19 mouse cellular contexts compared by ENCODE assay signal in the genomic region with DNA sequence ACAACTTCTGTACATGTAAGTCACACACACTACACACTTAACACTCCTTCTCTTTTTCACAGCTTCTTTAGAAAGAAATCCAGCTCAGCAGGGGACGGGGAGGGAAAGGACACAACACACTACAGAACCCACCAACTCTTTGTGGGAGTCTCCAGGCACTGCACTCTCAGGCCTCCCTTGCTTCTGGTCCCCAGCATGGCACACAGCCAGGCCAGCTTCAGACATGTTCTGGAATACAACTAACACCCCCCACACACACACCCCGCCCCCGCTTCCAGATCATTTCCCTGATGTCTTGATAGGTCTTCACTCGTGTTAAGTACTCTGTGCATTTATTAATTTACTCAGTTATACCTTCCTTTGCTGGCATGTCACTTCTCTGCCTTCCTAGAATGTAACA.
"Had no signal": no experiment of that assay in that cellular context is flagged by ENCODE, and none has a peak within 500 bp of the region (broad histone marks: within the 10 kb centered on the region; RNA-seq: fewer than 3 reads in every experiment).

No protein-coding gene starts in this region.

- DNase-seq: kidney, adult 2 months; layer of hippocampus, postnatal 36 days; liver; lung, adult 18-20 months; retina, postnatal 1 day; thymus, adult 18-20 months; thymus, postnatal 36 days had no signal

- H3K4me3 ChIP-seq: intestine, embryonic 15.5 days; kidney, embryonic 15.5 days; limb, embryonic 10.5 days; limb, embryonic 13.5 days; liver, embryonic 12.5 days; liver, embryonic 15.5 days; midbrain, embryonic 12.5 days; midbrain, embryonic 15.5 days; myocyte; neural tube, embryonic 13.5 days had no signal

- ATAC-seq: intestine, embryonic 15.5 days; liver, embryonic 12.5 days; lung, postnatal 0 days; midbrain, embryonic 15.5 days had no signal

- H3K9me3 ChIP-seq: intestine, embryonic 15.5 days; kidney, embryonic 15.5 days; limb, embryonic 10.5 days; limb, embryonic 13.5 days; liver, embryonic 12.5 days; liver, embryonic 15.5 days; midbrain, embryonic 12.5 days; midbrain, embryonic 15.5 days; neural tube, embryonic 13.5 days had no signal

- H3K27me3 ChIP-seq: intestine, embryonic 15.5 days; kidney, embryonic 15.5 days; limb, embryonic 13.5 days; liver, embryonic 12.5 days; liver, embryonic 15.5 days; midbrain, embryonic 12.5 days; midbrain, embryonic 15.5 days; neural tube, embryonic 13.5 days had no signal

- H3K27ac ChIP-seq: intestine, embryonic 15.5 days; kidney, embryonic 15.5 days; limb, embryonic 10.5 days; limb, embryonic 13.5 days; liver, embryonic 12.5 days; liver, embryonic 15.5 days; midbrain, embryonic 12.5 days; midbrain, embryonic 15.5 days; neural tube, embryonic 13.5 days; stomach, postnatal 0 days had no signal

- H3K4me1 ChIP-seq: intestine, embryonic 15.5 days; midbrain, embryonic 12.5 days; midbrain, embryonic 15.5 days; neural tube, embryonic 13.5 days had no signal

- H3K36me3 ChIP-seq: intestine, embryonic 15.5 days; limb, embryonic 10.5 days; limb, embryonic 13.5 days; liver, embryonic 12.5 days; liver, embryonic 15.5 days; midbrain, embryonic 12.5 days; midbrain, embryonic 15.5 days; neural tube, embryonic 13.5 days had no signal

- H3K9ac ChIP-seq: intestine, embryonic 15.5 days; kidney, embryonic 15.5 days; limb, embryonic 13.5 days; liver, embryonic 12.5 days; liver, embryonic 15.5 days; midbrain, embryonic 12.5 days; midbrain, embryonic 15.5 days; neural tube, embryonic 13.5 days had no signal

- H3K4me2 ChIP-seq: intestine, embryonic 15.5 days; kidney, embryonic 15.5 days; limb, embryonic 13.5 days; liver, embryonic 12.5 days; liver, embryonic 15.5 days; midbrain, embryonic 12.5 days; midbrain, embryonic 15.5 days; neural tube, embryonic 13.5 days had no signal
